Mouse (Mus musculus) gastrocnemius, postnatal 36 days (tissue): Measurements from ENCODE around the gene Adamts18. TPM values are rescaled to one million over a fixed set of nuclear protein-coding genes. Genes with fewer than 3 reads are reported as not detected.

Experiments
- DNase-seq, 2 experiments: peaks; one replicate each; pipeline ENCODE4 v3.0.0; 2022
- intact Hi-C: fragments of 180-260 bp; cut with DNase I; formaldehyde crosslinking; loops from one replicate; pipeline ENCODE4 v1.15.1; 2025
- total RNA-seq, 2 experiments: library from RNA; stranded (reverse); gene quantifications; 2 replicates each; pipeline ENCODE4 v1.2.3; 2021

Gene Adamts18
- total RNA-seq, 2 experiments from 2014 or later = 0.05 to 0.26 TPM

- intact Hi-C loops = no loop called here
- no peak for DNase-seq
Observed at GRCm38 (mm10) chr8:113765121-113765520, 83.4 kb downstream of the Adamts18 start.

- intact Hi-C loops = no loop called here
- DNase-seq = no peak
Observed at GRCm38 (mm10) chr8:113763592-113764355, 84.8 kb downstream of the Adamts18 start.

GRCm38 (mm10) chr8:113762101-113762500 lies 86.4 kb downstream of the Adamts18 start:
- intact Hi-C loops = no loop called here
- no peak for DNase-seq

GRCm38 (mm10) chr8:113755866-113756265 lies 92.7 kb downstream of the Adamts18 start:
- intact Hi-C loops = no loop called here

GRCm38 (mm10) chr8:113753153-113753552 lies 95.4 kb downstream of the Adamts18 start:
- intact Hi-C loops = no loop called here
- DNase-seq = no peak

More at GRCm38 (mm10) chr8:113755866-113756265, 92.7 kb downstream of the Adamts18 start:
- no peak for DNase-seq

GRCm38 (mm10) chr8:113752349-113752748 lies 96.2 kb downstream of the Adamts18 start:
- intact Hi-C loops = no loop called here

GRCm38 (mm10) chr8:113735496-113736060 lies 113.0 kb downstream of the Adamts18 start:
- DNase-seq = peak in 1 of 2 experiments; percentile 5
- intact Hi-C loops = no loop called here

More at GRCm38 (mm10) chr8:113752349-113752748, 96.2 kb downstream of the Adamts18 start:
- no peak for DNase-seq

- intact Hi-C loops = no loop called here
- DNase-seq = no peak
Observed at GRCm38 (mm10) chr8:113725331-113725730, 123.2 kb downstream of the Adamts18 start.

GRCm38 (mm10) chr8:113723873-113724538 lies 124.5 kb downstream of the Adamts18 start:
- no peak for DNase-seq
- intact Hi-C loops = no loop called here

GRCm38 (mm10) chr8:113721459-113721858 lies 127.1 kb downstream of the Adamts18 start:
- intact Hi-C loops = no loop called here
- no peak for DNase-seq

- DNase-seq = no peak
- intact Hi-C loops = no loop called here
Observed at GRCm38 (mm10) chr8:113704968-113705367, 143.6 kb downstream of the Adamts18 start.

GRCm38 (mm10) chr8:113691622-113692343 lies 156.8 kb downstream of the Adamts18 start:
- intact Hi-C loops = no loop called here
- DNase-seq = no peak

- intact Hi-C loops = no loop called here
Observed at GRCm38 (mm10) chr8:113688543-113688915, 160.0 kb downstream of the Adamts18 start.

GRCm38 (mm10) chr8:113687889-113688542 lies 160.5 kb downstream of the Adamts18 start:
- DNase-seq = no peak

More at GRCm38 (mm10) chr8:113688543-113688915, 160.0 kb downstream of the Adamts18 start:
- no peak for DNase-seq

GRCm38 (mm10) chr8:113679361-113679760 lies 169.2 kb downstream of the Adamts18 start:
- intact Hi-C loops = no loop called here
- DNase-seq = no peak

More at GRCm38 (mm10) chr8:113687889-113688542, 160.5 kb downstream of the Adamts18 start:
- intact Hi-C loops = no loop called here

GRCm38 (mm10) chr8:113676811-113677210 lies 171.7 kb downstream of the Adamts18 start:
- intact Hi-C loops = no loop called here
- DNase-seq = no peak

GRCm38 (mm10) chr8:113675281-113675680 lies 173.3 kb downstream of the Adamts18 start:
- intact Hi-C loops = no loop called here
- no peak for DNase-seq

- no peak for DNase-seq
- intact Hi-C loops = no loop called here
Observed at GRCm38 (mm10) chr8:113674611-113675010, 173.9 kb downstream of the Adamts18 start.

- DNase-seq = no peak
- intact Hi-C loops = no loop called here
Observed at GRCm38 (mm10) chr8:113673300-113673699, 175.2 kb downstream of the Adamts18 start.

GRCm38 (mm10) chr8:113672599-113673255 lies 175.8 kb downstream of the Adamts18 start:
- no peak for DNase-seq
- intact Hi-C loops = no loop called here
